Mouse (Mus musculus): ENCODE results near the gene Rbms3.
A peak's percentile ranks its signal among the peaks of the same experiment; 100 is the strongest.

Rbms3 gene

DNA sequence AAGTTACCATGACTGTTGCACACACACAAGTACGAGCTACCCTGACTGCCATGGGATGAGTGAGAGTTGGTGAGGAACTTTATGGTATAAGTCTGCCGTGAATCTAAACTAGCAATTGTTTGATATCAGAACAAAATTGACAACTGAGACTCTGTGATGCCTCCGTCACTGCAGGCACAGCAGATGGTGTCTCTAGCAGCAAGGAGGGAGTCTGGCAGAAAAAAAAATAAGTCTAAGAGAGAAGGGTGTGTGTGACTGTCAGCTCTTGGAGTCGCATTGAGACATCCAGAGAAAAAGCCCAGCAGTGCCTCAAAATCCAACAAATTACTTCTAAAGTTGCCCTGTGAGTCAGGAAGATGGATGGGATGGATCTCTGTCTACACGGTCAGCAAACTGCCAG lies 257.7 kb downstream of the Rbms3 start:
- DNase-seq = no peak

GRCm38 (mm10) chr9:117370086-117370485 lies 259.6 kb downstream of the Rbms3 start:
- no peak for DNase-seq

- no peak for DNase-seq
Measured at GRCm38 (mm10) chr9:117368016-117368415, 261.7 kb downstream of the Rbms3 start.

- DNase-seq = no peak
Measured at GRCm38 (mm10) chr9:117364610-117365009, 265.1 kb downstream of the Rbms3 start.

GRCm38 (mm10) chr9:117361431-117361830 lies 268.3 kb downstream of the Rbms3 start:
- no peak for DNase-seq

GRCm38 (mm10) chr9:117356764-117357442 lies 272.8 kb downstream of the Rbms3 start:
- peak; percentile 45 for DNase-seq

- DNase-seq = no peak
Measured at GRCm38 (mm10) chr9:117355501-117355900, 274.2 kb downstream of the Rbms3 start.

GRCm38 (mm10) chr9:117342336-117342735 lies 287.4 kb downstream of the Rbms3 start:
- DNase-seq = no peak

GRCm38 (mm10) chr9:117330681-117331080 lies 299.0 kb downstream of the Rbms3 start:
- peak; percentile 2 for DNase-seq

- DNase-seq = no peak
Measured at GRCm38 (mm10) chr9:117319271-117319670, 310.4 kb downstream of the Rbms3 start.

DNA sequence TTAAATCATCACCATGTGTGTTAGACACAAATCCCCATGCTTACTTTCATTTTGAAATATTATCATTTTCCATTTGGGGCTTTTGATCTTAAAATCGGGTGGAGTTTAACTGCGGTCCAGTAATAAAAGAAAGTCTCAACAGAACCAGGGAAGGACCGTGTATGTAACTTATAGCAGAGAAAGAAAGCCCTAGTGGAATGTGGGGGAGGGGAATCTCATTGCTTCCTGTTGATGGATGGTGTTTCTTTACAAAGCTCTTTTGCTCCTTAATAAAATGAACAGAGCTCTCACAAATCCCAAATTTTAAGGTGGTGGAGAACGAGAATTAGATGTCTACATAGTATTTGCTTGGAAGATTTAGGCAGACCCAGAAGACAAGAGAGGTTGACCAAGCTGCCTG lies 311.3 kb downstream of the Rbms3 start:
- no peak for DNase-seq

DNA sequence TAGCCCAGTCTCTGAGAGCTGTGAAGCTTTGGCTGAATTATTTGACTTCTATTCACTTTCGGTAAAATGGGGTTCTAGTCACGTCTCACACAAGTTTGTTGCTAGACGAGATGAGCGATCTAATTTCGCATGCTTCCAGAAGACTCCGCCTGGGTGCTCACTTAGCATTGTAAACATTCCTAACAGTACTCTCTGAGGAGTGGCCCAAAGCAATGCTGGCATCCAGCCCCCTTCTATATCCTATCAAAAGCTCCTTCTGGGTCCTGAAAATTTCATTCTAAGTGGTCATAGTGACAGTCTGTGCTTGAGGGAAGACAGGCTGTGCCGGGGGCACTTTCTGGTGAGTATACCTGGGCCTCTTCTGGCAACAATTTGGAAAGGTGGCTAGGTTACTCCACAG lies 312.5 kb downstream of the Rbms3 start:
- DNase-seq = no peak

- DNase-seq = no peak
Measured at GRCm38 (mm10) chr9:117313642-117314041, 316.1 kb downstream of the Rbms3 start.

GRCm38 (mm10) chr9:117309809-117310208 lies 319.9 kb downstream of the Rbms3 start:
- no peak for DNase-seq

DNA sequence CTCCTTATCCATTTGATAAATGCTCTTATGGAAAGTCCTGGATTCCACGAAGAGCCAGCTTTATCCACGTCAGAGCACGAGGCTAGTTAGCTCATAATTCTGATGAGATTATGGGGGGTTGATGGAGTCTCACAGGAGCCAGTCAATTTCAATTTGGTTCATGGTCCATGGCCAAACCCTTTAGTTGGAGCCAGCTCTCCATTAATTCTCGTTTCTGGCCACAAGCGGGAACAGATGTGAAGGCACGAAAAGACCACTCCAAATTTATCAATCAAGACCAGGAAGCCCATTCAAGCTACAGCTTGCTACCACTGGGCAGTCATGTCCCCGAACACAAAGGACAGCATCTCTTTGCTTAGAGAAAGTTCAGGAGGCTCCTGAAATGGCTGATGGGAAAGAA lies 330.7 kb downstream of the Rbms3 start:
- no peak for DNase-seq

GRCm38 (mm10) chr9:117297662-117298531 lies 331.8 kb downstream of the Rbms3 start:
- DNase-seq = no peak

DNA sequence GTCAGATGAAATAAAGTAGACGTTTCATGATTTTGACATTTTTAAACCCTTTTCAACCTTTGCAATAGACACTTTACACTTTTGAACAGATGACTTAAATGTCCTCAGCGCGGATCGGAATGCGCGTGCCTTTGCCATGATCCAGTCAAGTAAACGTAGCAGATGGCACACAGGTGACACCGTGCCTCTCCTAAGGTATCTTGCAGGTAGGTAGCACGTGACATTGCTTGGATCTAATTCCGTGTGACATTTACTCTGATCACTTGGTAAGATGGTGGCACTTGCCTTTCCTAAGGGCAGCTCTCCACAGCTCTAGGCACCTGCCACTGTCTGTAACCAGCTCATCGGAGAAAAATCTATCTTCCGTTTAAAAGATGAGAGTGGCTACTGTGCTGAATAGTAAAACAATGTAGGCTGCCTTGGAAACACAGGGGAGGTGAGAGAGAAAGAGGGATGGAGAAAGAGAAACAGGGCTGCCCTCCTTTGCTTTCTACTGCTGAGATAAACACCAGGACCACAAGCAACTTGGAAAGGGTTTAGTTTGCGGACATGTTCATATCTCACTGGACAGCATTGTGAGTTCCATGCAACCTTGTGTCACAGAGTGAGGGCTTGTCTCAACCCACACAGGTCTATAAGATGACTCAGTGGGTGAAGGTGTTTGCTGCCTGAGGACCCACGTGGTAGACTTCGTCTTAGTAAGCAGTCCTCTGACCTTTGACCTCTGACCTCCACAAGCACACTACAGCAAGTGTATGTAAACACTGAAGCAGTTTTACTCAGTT lies 338.5 kb downstream of the Rbms3 start:
- no peak for DNase-seq

- no peak for DNase-seq
Measured at GRCm38 (mm10) chr9:117274846-117275245, 354.9 kb downstream of the Rbms3 start.

- DNase-seq = no peak
Measured at GRCm38 (mm10) chr9:117259614-117260013, 370.1 kb downstream of the Rbms3 start.

- DNase-seq = no peak
Measured at GRCm38 (mm10) chr9:117253361-117253760, 376.4 kb downstream of the Rbms3 start.

DNA sequence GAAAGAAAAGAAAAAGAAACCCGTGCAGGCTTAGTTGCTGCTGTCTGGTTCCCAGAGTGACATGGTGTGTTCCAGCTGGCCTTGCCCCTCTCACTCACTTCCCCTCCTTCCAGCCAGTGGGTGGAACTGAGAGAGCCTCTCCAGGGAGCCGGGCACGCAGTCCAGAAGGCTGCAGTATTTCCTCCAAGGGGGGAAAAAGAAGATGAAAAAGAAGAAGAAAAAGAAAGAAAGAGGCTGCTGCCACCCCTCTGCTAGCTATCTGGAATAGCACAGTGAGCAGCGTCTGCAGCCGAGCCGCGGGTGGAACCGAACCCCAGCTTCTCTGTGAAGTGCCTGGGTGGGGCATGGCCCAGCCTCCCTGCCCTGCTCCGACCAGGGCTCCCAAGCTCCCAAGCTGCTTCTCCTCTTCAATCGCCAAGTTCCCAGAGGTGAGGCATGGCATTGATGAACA lies 377.3 kb downstream of the Rbms3 start:
- no peak for DNase-seq

GRCm38 (mm10) chr9:117251521-117252368 lies 378.0 kb downstream of the Rbms3 start:
- no peak for DNase-seq

GRCm38 (mm10) chr9:117250831-117251165 lies 378.9 kb downstream of the Rbms3 start:
- DNase-seq = no peak

Measured in cerebellum, adult 11-12 months (tissue).